Mouse (Mus musculus): ENCODE measurements at regions not wholly inside any gene's neighbourhood (a gene's known extent, or its start where the extent isn't known, plus 50 kb on each side); places are given as distances from the start of the nearest gene placed in this dataset.

DNA sequence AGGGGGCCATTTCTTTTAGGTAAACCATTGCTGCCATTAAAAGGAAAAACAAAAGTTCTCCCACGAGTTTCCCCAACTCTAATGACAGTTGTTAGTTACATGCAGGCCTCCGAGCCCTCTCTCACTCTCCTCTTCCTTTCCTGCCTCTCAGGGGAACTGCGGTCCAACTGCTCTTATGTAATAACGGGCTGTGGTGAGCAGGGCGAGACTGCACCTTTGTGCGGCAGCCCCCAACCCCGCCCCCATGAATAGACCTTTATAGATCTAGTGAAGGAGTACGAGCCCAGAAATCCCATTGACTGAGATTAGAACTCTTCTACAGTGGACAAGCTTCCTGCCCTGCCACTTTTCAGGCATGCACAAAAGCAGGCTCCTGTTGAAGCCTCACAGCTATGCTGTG, 81.8 kb upstream of the Pcgf5 start:
- TF ChIP-seq CTCF (conservative IDR thresholded peaks at IDR 0.05; ENCODE audit: low read length): no peak
- no peak for TF ChIP-seq POU5F1 (IDR thresholded peaks at IDR 0.05; ENCODE audit: borderline replicate concordance, low read length)
- TF ChIP-seq NANOG (IDR thresholded peaks at IDR 0.05; ENCODE audit: borderline replicate concordance, low read length): no peak

Measured in E14TG2a.4 (cell line).